Mouse (Mus musculus) heart, embryonic 14.5 days (tissue): ENCODE data around the gene Ptx4. TPM values are rescaled to one million over a fixed set of nuclear protein-coding genes. Genes with fewer than 3 reads are reported as not detected.
A peak's percentile ranks its signal among the peaks of the same experiment; 100 is the strongest.

Source experiments
- ATAC-seq: fragments of 200-750 bp; cut with Nextera tagmentation; 2 replicates; pipeline ENCODE4 v1.8.0; 2017; ENCODE audit warnings: low read depth, moderate TSS enrichment; ENCODE audit not compliant: insufficient number of reproducible peaks, insufficient read depth, low FRiP score
- H3K27ac ChIP-seq, 2 experiments: fragments of 200-500 bp in 1 of 2; fragments of 300-500 bp in 1 of 2; sonication (generic) in 1 of 2; replicated peaks in 1 of 2; 2 replicates each; pipeline ENCODE4 v1.5.1; 2012 to 2014; ENCODE audit warnings: low read depth in 2 of 2, low read length in 2 of 2, control low read depth in 1 of 2, mild to moderate bottlenecking in 1 of 2, mixed read lengths in 1 of 2; ENCODE audit not compliant: control insufficient read depth in 1 of 2, insufficient read depth in 1 of 2
- H3K27me3 ChIP-seq: fragments of 300-500 bp; sonication (generic); 2 replicates; pipeline ENCODE4 v1.6.1; 2014; ENCODE audit warnings: mild to moderate bottlenecking, low read length, control low read depth; ENCODE audit not compliant: control insufficient read depth, insufficient read depth
- H3K36me3 ChIP-seq: fragments of 300-500 bp; sonication (generic); 2 replicates; pipeline ENCODE4 v1.6.1; 2014; ENCODE audit warnings: mild to moderate bottlenecking, control low read depth, low read length, mixed read lengths; ENCODE audit not compliant: control insufficient read depth, insufficient read depth
- H3K4me1 ChIP-seq, 2 experiments: fragments of 200-500 bp in 1 of 2; fragments of 300-500 bp in 1 of 2; sonication (generic) in 1 of 2; 2 replicates each; pipeline ENCODE4 v1.6.1; 2012 to 2014; ENCODE audit warnings: low read length in 2 of 2, control low read depth in 1 of 2, mixed read lengths in 1 of 2; ENCODE audit not compliant: control insufficient read depth in 2 of 2, insufficient read depth in 2 of 2
- H3K4me2 ChIP-seq: fragments of 300-500 bp; sonication (generic); 2 replicates; pipeline ENCODE4 v1.6.1; 2014; ENCODE audit warnings: mild to moderate bottlenecking, low read length
- H3K4me3 ChIP-seq, 2 experiments: fragments of 200-500 bp in 1 of 2; fragments of 300-500 bp in 1 of 2; sonication (generic) in 1 of 2; 2 replicates each; pipeline ENCODE4 v1.5.1; 2012 to 2014; ENCODE audit warnings: low read length in 2 of 2, mild to moderate bottlenecking in 2 of 2, control low read depth in 1 of 2, low read depth in 1 of 2, moderate library complexity in 1 of 2; ENCODE audit not compliant: control insufficient read depth in 1 of 2, insufficient read depth in 1 of 2
- H3K9ac ChIP-seq: fragments of 300-500 bp; sonication (generic); 2 replicates; pipeline ENCODE4 v1.6.1; 2014; ENCODE audit warnings: mild to moderate bottlenecking, low read length
- H3K9me3 ChIP-seq: fragments of 300-500 bp; sonication (generic); 2 replicates; pipeline ENCODE4 v1.6.1; 2016; ENCODE audit warnings: low read length, control low read depth; ENCODE audit not compliant: control insufficient read depth
- whole genome bisulfite sequencing: fragments of 180-500 bp; shearing (Covaris S2); extraction: QIAGEN DNeasy Blood & Tissue Kit; methylation state at CpG from one replicate; pipeline ENCODE4 v1.1.7; 2014; 5-methylcytosine and 5-hydroxymethylcytosine counted together
- polyA plus RNA-seq: library from polyadenylated mRNA; unstranded; fragments of >200 nt; fragmentation: Nextera tagmentation; extraction: Ambion mirVana; gene quantifications from 2 replicates; pipeline ENCODE4 v1.2.1, GENCODE M21; 2014

The Ptx4 gene
- polyA plus RNA-seq, 1 experiment from 2014 or later: 0.14 TPM

GRCm38 (mm10) chr17:25130060-25130459, 9.5 kb downstream of the Ptx4 start:
- Histone ChIP-seq H3K4me2 (no peak overlapping the region), H3K27me3 (no peaks in the 10 kb centered on the region), H3K9ac (no peak overlapping the region), H3K4me3 (no peak overlapping the region), H3K27ac (no peak overlapping the region), H3K9me3 (no peaks in the 10 kb centered on the region), H3K36me3 (no peaks in the 10 kb centered on the region), H3K4me1 (peaks cover 2 to 9% of the 10 kb centered on the region in 2 experiments; a peak in 3 of 4 replicates)
- no peak for ATAC-seq
- WGBS: 76% methylated on average over 1 of the region's 1 CpGs

- Histone ChIP-seq H3K4me1 (peaks cover 2 to 9% of the 10 kb centered on the region in 2 experiments; a peak in 3 of 4 replicates), H3K27me3 (no peaks in the 10 kb centered on the region), H3K27ac (peak within 1 kb of the TSS in 1 of 2 experiments; percentile 41; a peak in 1 of 4 replicates), H3K9me3 (no peaks in the 10 kb centered on the region), H3K9ac (peak within 1 kb of the TSS; percentile 93), H3K4me3 (peak within 1 kb of the TSS; percentile 91 to 100), H3K4me2 (peak within 1 kb of the TSS; percentile 70), H3K36me3 (no peaks in the 10 kb centered on the region; the same call in 1 of the 2 replicates)
- 0% methylated on average over 40 of the region's 40 CpGs for WGBS
- ATAC-seq: peak; percentile 82
These were observed 12.7 kb downstream of the Ptx4 start, which contains the start of gene Clcn7 for GRCm38 (mm10) chr17:25133275-25133698. Gene Clcn7 (plus strand): TSS chr17:25133391.

DNA sequence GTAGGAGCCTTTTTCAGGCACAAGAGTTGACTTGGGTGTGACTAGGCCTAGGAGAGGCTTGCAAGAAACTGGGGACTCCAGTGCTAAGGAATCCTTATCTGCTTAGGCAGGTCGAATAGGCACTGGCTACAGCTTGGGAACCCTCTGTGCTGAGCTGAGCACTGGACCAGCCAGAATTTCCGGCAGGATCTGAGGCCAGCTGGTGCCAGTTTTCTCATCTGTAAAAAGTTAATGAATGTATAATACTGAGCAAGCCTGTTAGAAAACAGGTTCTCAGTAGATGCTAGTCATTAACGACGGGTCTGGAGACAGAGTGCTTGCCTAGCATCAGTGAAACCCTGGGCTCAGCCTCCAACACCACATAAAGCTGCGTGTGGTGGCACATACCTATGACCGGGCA, 15.1 kb downstream of the Ptx4 start:
- Histone ChIP-seq H3K4me3 (no peak overlapping the region), H3K4me2 (no peak overlapping the region), H3K4me1 (peaks cover 2 to 9% of the 10 kb centered on the region in 2 experiments; a peak in 3 of 4 replicates), H3K9me3 (no peaks in the 10 kb centered on the region), H3K27ac (no peak overlapping the region), H3K36me3 (no peaks in the 10 kb centered on the region; the same call in 1 of the 2 replicates), H3K9ac (no peak overlapping the region), H3K27me3 (no peaks in the 10 kb centered on the region)
- whole genome bisulfite sequencing: 83% methylated on average over 6 of the region's 6 CpGs
- no peak for ATAC-seq

GRCm38 (mm10) chr17:25138803-25139202, 18.2 kb downstream of the Ptx4 start:
- no peak overlapping the region for H3K27ac ChIP-seq
- H3K27me3 ChIP-seq: no peaks in the 10 kb centered on the region
- H3K9me3 ChIP-seq: no peaks in the 10 kb centered on the region
- no peak overlapping the region for H3K4me2 ChIP-seq
- H3K9ac ChIP-seq: no peak overlapping the region
- 100% methylated on average over 1 of the region's 1 CpGs for WGBS
- H3K4me1 ChIP-seq: peaks cover 2 to 8% of the 10 kb centered on the region in 2 experiments; a peak in 3 of 4 replicates
- no peak for ATAC-seq
- H3K36me3 ChIP-seq: no peaks in the 10 kb centered on the region; the same call in 1 of the 2 replicates
- H3K4me3 ChIP-seq: no peak overlapping the region

GRCm38 (mm10) chr17:25139960-25140359, 19.4 kb downstream of the Ptx4 start:
- Histone ChIP-seq H3K4me1 (no peaks in the 10 kb centered on the region), H3K36me3 (peaks cover 6% of the 10 kb centered on the region; the same call in 1 of the 2 replicates), H3K27me3 (no peaks in the 10 kb centered on the region), H3K4me3 (no peak overlapping the region), H3K9ac (no peak overlapping the region), H3K4me2 (no peak overlapping the region), H3K27ac (no peak overlapping the region), H3K9me3 (no peaks in the 10 kb centered on the region)
- ATAC-seq: no peak
- WGBS: 66% methylated on average over 4 of the region's 4 CpGs

DNA sequence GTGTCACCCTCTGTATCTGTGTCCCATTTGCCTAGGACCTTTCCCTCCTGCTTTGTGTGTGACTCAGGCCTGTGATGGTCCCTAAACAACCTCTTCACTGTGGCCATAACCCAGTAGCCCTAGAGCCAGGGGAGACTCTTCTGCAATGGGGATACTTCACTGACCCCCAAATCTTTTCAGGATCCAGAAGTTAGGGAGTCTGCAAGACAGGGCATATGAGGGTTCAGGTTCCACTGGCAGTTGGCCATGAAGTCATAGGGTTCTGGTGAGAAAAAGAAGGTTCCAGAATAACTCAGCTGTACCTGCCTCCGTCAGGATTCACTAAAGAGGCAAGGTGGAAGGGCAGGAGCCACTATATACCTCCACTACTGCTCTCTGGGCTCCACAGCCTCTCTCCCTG, 41.6 kb downstream of the Ptx4 start, which contains the start of gene Ccdc154:
Ccdc154 (plus strand) TSS at position 301 of the 400 bp plus-strand sequence.
- 94% methylated on average over 1 of the region's 1 CpGs for WGBS
- Histone ChIP-seq H3K27ac (no peak within 1 kb of the TSS), H3K4me2 (no peak within 1 kb of the TSS), H3K4me3 (no peak within 1 kb of the TSS), H3K36me3 (peaks cover 38% of the 10 kb centered on the region), H3K4me1 (no peaks in the 10 kb centered on the region), H3K9me3 (no peaks in the 10 kb centered on the region), H3K27me3 (no peaks in the 10 kb centered on the region), H3K9ac (no peak within 1 kb of the TSS)
- no peak for ATAC-seq

GRCm38 (mm10) chr17:25163387-25163786, 42.8 kb downstream of the Ptx4 start:
- no peaks in the 10 kb centered on the region for H3K9me3 ChIP-seq
- ATAC-seq: no peak
- WGBS: 73% methylated on average over 7 of the region's 7 CpGs

DNA sequence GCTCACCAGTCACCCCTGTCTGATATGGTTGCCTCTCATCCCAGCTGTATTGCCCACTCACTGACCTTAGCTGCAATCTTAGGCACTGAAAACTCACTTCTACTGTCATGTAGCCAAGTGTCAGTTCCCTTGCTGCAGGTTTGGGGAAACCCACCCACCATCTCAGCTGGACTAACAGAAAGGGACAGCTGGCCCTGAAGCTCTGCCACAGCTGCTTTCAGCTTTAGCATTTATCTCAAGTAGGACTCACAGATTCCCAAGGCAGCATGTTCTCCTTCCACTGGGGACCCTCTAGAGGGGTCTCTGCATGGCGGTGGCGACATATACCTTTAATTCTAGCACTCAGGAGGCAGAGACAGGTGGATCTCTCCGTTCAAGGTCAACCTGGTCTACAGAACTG, 44.2 kb downstream of the Ptx4 start:
- Histone ChIP-seq H3K4me1 (no peaks in the 10 kb centered on the region), H3K27me3 (no peaks in the 10 kb centered on the region), H3K4me2 (no peak overlapping the region), H3K9me3 (no peaks in the 10 kb centered on the region), H3K36me3 (peaks cover 21% of the 10 kb centered on the region), H3K4me3 (no peak overlapping the region), H3K27ac (no peak overlapping the region), H3K9ac (no peak overlapping the region)
- ATAC-seq: no peak
- 74% methylated on average over 3 of the region's 3 CpGs for WGBS

More at GRCm38 (mm10) chr17:25163387-25163786, 42.8 kb downstream of the Ptx4 start:
- H3K4me1 ChIP-seq: no peaks in the 10 kb centered on the region
- H3K4me3 ChIP-seq: no peak overlapping the region
- no peaks in the 10 kb centered on the region for H3K27me3 ChIP-seq
- no peak overlapping the region for H3K27ac ChIP-seq
- no peak overlapping the region for H3K9ac ChIP-seq
- peaks cover 28% of the 10 kb centered on the region for H3K36me3 ChIP-seq
- H3K4me2 ChIP-seq: no peak overlapping the region
